ENCODE assay signal across 14 mouse cellular contexts in the genomic region with DNA sequence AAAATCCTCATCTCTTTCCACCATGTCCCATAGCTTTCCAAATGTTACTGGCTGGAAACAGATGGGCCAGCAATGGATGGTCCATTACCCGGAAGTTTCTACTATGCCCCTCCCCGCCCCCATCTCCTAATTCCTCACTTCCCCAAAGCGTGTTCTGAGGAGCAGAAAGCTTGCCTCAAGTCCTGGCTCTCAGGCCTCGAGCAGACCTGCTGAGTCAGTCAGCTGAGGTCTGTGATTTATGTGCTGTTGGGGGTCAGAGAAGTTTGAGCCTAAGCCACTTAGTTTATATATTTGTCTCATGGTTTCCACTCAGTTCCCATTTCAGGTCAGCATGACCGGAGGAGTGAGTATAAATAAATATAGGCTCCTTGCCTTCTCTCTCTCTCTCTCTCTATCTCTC.
"Had no signal": no experiment of that assay in that cellular context is flagged by ENCODE, and none has a peak within 500 bp of the region (broad histone marks: within the 10 kb centered on the region; RNA-seq: fewer than 3 reads in every experiment).

No protein-coding gene starts in this region.

- H3K4me3 ChIP-seq: limb, embryonic 12.5 days; liver, embryonic 13.5 days; myocyte; neural tube, embryonic 15.5 days; stomach, embryonic 15.5 days had no signal

- H3K36me3 ChIP-seq: limb, embryonic 12.5 days; liver, embryonic 13.5 days; neural tube, embryonic 15.5 days; stomach, embryonic 15.5 days had no signal

- H3K9me3 ChIP-seq: limb, embryonic 12.5 days; liver, embryonic 13.5 days; neural tube, embryonic 15.5 days; stomach, embryonic 15.5 days had no signal

- H3K9ac ChIP-seq: limb, embryonic 12.5 days; liver, embryonic 13.5 days; liver, postnatal 0 days; neural tube, embryonic 15.5 days; stomach, embryonic 15.5 days had no signal

- H3K4me2 ChIP-seq: limb, embryonic 12.5 days; liver, embryonic 13.5 days; neural tube, embryonic 15.5 days; stomach, embryonic 15.5 days had no signal

- DNase-seq: kidney, adult 11 months; kidney, postnatal 10 days; liver; liver, embryonic 13.5 days; liver, postnatal 0 days; lung, postnatal 36 days; midbrain, embryonic 14.5 days; retina, postnatal 1 day; thymus, adult 2 months; thymus, postnatal 25 days had no signal

- ATAC-seq: liver, postnatal 0 days had no signal

- H3K27me3 ChIP-seq: limb, embryonic 12.5 days; liver, embryonic 13.5 days; neural tube, embryonic 15.5 days; stomach, embryonic 15.5 days had no signal

- H3K4me1 ChIP-seq: neural tube, embryonic 15.5 days had no signal

- H3K27ac ChIP-seq: limb, embryonic 12.5 days; liver, embryonic 13.5 days; neural tube, embryonic 15.5 days; stomach, embryonic 15.5 days had no signal
